Mouse (Mus musculus): Measurements from ENCODE around the gene Cysrt1. TPM values are rescaled to one million over a fixed set of nuclear protein-coding genes. Genes with fewer than 3 reads are reported as not detected.

Cysrt1 gene
- total RNA-seq, 4 experiments from 2014 or later: not detected

- no peak for DNase-seq (ENCODE audit: low spot score in 2 of 2)
Observed at GRCm38 (mm10) chr2:25238106-25238505, 4.1 kb downstream of the Cysrt1 start.

GRCm38 (mm10) chr2:25237522-25237921 is 4.7 kb downstream of the Cysrt1 start:
- DNase-seq (ENCODE audit: low spot score in 2 of 2): no peak

GRCm38 (mm10) chr2:25236614-25237013 is 5.6 kb downstream of the Cysrt1 start, which contains the start of gene Rnf224:
Rnf224 (minus strand) TSS chr2:25236787.
- DNase-seq (ENCODE audit: low spot score in 2 of 2): no peak

GRCm38 (mm10) chr2:25234551-25235220 is 7.6 kb downstream of the Cysrt1 start:
- no peak for DNase-seq (ENCODE audit: low spot score in 2 of 2)

GRCm38 (mm10) chr2:25234050-25234449 is 8.2 kb downstream of the Cysrt1 start, which contains the start of gene Slc34a3:
Slc34a3 (minus strand) TSS chr2:25234364.
- DNase-seq (ENCODE audit: low spot score in 2 of 2): no peak

- DNase-seq (ENCODE audit: low spot score in 2 of 2): no peak
Observed at GRCm38 (mm10) chr2:25233421-25233820, 8.8 kb downstream of the Cysrt1 start.

- no peak for DNase-seq (ENCODE audit: low spot score in 2 of 2)
Observed at GRCm38 (mm10) chr2:25231038-25231437, 11.2 kb downstream of the Cysrt1 start.

GRCm38 (mm10) chr2:25230581-25230980 is 11.7 kb downstream of the Cysrt1 start:
- DNase-seq (ENCODE audit: low spot score in 2 of 2): no peak

- DNase-seq (ENCODE audit: low spot score in 2 of 2): no peak
Observed at GRCm38 (mm10) chr2:25229582-25229981, 12.7 kb downstream of the Cysrt1 start.

GRCm38 (mm10) chr2:25228995-25229530 is 13.2 kb downstream of the Cysrt1 start:
- DNase-seq (ENCODE audit: low spot score in 2 of 2): no peak

- DNase-seq (ENCODE audit: low spot score in 2 of 2): peak; percentile 85 to 88
Observed at GRCm38 (mm10) chr2:25228431-25228889, 13.8 kb downstream of the Cysrt1 start.

GRCm38 (mm10) chr2:25227406-25227805 is 14.8 kb downstream of the Cysrt1 start:
- no peak for DNase-seq (ENCODE audit: low spot score in 2 of 2)

GRCm38 (mm10) chr2:25226864-25227263 is 15.4 kb downstream of the Cysrt1 start:
- peak; percentile 66 to 74 for DNase-seq (ENCODE audit: low spot score in 2 of 2)

- no peak for DNase-seq (ENCODE audit: low spot score in 2 of 2)
Observed at GRCm38 (mm10) chr2:25225811-25226379, 16.4 kb downstream of the Cysrt1 start.

GRCm38 (mm10) chr2:25224766-25225752 is 17.2 kb downstream of the Cysrt1 start:
- peak; percentile 99 to 100 for DNase-seq (ENCODE audit: low spot score in 2 of 2)

- DNase-seq (ENCODE audit: low spot score in 2 of 2): no peak
Observed at GRCm38 (mm10) chr2:25224492-25224765, 17.8 kb downstream of the Cysrt1 start, which contains the start of gene Tubb4b. Tubb4b (minus strand) TSS chr2:25224702.

GRCm38 (mm10) chr2:25223681-25224491 is 18.4 kb downstream of the Cysrt1 start:
- DNase-seq (ENCODE audit: low spot score in 2 of 2): peak; percentile 67

GRCm38 (mm10) chr2:25221331-25221772 is 20.9 kb downstream of the Cysrt1 start:
- DNase-seq (ENCODE audit: low spot score in 2 of 2): no peak

GRCm38 (mm10) chr2:25218445-25218844 is 23.8 kb downstream of the Cysrt1 start, which contains the start of gene Fam166a:
Fam166a (plus strand) TSS chr2:25218745.
- DNase-seq (ENCODE audit: low spot score in 2 of 2): no peak

- DNase-seq (ENCODE audit: low spot score in 2 of 2): no peak
Observed at GRCm38 (mm10) chr2:25217666-25218065, 24.6 kb downstream of the Cysrt1 start.

- DNase-seq (ENCODE audit: low spot score in 2 of 2): no peak
Observed at GRCm38 (mm10) chr2:25214444-25214843, 27.8 kb downstream of the Cysrt1 start, which contains the start of gene Stpg3. Stpg3 (minus strand) TSS chr2:25214637.

Data from layer of hippocampus, adult 8-10 months (tissue).